Mouse (Mus musculus) lung, postnatal 0 days (tissue): ENCODE results near the gene Gal3st2.
"Not testable (repeated sequence)": the region's sequence is repeated elsewhere in the genome, so short reads cannot be mapped to it uniquely, and the experiment has no call there.

Experiments
- CTCF ChIP-seq: IDR thresholded peaks from 2 replicates; pipeline ENCODE4 v1.5.1; 2016; ENCODE audit warnings: antibody characterized with exemption, mild to moderate bottlenecking
- EP300 ChIP-seq: IDR thresholded peaks from 2 replicates; pipeline ENCODE4 v1.6.1; 2016; ENCODE audit warnings: antibody characterized with exemption, mild to moderate bottlenecking, control low read depth

GRCm38 (mm10) chr1:93908977-93909586 is 48.0 kb downstream of the Gal3st2 start:
- TF ChIP-seq CTCF, EP300: not testable (repeated sequence)
